Mouse (Mus musculus): ENCODE measurements around the gene Ppargc1a.

Ppargc1a gene

DNA sequence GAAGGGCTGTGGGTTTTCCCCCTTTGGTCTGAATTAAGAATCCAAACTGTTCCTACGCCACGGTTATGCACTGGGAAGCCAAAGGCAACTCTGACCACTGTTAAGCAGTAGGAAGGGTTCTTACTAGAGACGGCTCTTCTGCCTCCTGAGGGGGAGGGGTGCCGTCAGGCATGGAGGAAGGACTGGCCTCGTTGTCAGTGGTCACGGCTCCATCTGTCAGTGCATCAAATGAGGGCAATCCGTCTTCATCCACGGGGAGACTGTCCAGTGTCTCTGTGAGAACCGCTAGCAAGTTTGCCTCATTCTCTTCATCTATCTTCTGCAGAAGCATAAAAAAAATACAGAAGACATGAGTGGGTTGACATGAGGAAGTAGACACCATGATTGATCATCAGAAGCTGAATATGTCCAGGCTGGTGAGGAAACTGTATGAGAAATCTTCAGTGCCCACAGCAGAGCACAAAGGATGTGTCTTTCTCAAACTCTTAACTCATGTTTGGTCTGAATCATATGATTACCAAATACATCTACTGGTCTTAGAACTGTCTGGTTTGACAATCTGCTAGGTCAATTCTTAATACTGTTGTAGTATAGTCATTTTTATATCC lies 69.5 kb downstream of the Ppargc1a start:
- no peak for DNase-seq (ENCODE audit: low spot score in 2 of 2)

DNA sequence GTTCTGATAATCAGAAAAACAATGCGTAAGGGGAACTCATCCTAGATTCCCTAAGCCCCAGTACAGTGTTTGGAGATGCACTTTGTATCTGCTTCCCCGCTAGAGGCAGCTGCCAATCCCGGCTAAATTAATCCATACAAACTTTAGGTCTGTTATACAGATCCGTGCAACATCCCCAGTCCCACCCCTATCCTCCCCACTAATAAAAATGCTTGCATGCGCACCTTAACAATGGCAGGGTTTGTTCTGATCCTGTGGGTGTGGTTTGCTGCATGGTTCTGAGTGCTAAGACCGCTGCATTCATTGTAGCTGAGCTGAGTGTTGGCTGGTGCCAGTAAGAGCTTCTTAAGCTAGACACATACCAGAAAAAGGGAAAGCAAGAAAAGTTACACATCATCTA lies 72.1 kb downstream of the Ppargc1a start:
- no peak for DNase-seq (ENCODE audit: low spot score in 2 of 2)

DNA sequence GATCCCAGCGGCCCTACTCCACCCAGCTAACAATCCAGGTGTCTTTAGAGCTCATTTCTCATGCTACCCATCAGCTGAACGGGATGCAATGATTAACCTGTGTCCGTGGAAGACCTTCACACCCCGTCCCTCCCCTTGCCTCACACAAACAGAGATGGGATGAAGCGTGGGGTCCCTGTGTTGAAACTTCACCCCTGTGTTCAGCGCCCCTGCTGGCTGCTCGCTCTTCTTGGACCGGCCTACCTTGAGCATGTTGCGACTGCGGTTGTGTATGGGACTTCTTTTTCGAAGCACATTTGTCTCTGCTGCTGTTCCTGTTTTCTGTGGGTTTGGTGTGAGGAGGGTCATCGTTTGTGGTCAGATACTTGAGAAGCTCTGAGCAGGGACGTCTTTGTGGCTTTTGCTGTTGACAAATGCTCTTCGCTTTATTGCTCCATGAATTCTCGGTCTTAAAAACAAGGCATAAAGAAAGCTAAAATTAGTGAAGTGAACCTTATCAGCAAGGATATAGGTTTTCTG lies 73.1 kb downstream of the Ppargc1a start:
- DNase-seq (ENCODE audit: low spot score in 2 of 2), result no peak

DNA sequence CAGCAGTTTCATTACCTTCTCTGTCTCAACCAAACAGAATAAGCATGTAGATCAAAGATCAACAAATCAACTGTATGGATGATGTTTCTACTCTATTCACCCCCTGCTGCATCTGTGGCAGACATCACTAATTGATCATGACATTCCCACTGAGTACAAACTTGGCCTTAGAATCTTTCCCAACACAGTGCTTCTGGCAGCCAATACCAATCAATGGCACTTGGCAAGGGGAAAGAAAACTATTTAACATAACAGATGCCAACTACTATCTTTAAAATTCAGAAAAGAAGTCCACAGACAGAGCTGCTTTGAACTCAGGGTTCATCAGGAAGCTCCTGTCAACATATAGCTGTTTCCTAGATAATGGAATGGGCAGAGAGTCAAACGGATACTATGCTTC lies 83.8 kb downstream of the Ppargc1a start:
- no peak for DNase-seq (ENCODE audit: low spot score in 2 of 2)

DNA sequence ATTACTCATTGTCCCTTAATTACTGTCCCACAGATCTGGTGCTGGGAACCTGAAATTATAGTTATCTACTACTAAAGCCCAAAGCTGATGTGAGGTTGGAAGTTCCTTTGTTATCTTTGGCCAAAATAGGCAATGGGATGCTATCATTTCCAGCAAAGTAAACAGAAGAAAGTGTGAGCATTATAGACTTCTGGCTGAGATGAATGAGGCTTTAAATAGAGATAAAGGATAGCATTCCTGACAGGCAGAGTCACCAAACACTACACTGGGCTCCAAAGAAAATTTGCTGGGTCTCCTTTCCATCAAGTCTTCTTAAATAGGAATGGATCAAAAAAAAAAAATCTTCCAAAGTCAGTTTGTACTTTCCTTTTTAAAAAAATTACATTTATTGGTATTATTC lies 87.7 kb downstream of the Ppargc1a start:
- DNase-seq (ENCODE audit: low spot score in 2 of 2), result no peak

DNA sequence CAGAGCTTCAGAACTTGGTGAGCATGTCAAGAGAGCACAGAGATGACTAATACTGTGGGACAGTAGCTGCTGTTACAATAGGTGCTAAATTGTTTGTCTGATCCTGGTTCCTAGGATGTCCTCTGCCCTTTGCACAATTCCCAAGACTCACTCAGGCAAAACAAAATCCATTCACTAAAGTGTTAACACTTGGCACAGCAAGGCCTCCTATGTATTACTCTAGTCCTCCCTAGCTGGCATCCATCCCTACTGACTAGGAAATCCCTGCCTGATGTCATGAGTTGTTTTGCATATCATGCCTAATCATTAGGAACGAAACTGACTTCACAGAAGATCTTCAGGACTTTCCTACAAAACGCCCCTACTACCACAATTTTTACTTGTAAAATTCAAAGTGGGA lies 88.1 kb downstream of the Ppargc1a start:
- DNase-seq (ENCODE audit: low spot score in 2 of 2), result no peak

DNA sequence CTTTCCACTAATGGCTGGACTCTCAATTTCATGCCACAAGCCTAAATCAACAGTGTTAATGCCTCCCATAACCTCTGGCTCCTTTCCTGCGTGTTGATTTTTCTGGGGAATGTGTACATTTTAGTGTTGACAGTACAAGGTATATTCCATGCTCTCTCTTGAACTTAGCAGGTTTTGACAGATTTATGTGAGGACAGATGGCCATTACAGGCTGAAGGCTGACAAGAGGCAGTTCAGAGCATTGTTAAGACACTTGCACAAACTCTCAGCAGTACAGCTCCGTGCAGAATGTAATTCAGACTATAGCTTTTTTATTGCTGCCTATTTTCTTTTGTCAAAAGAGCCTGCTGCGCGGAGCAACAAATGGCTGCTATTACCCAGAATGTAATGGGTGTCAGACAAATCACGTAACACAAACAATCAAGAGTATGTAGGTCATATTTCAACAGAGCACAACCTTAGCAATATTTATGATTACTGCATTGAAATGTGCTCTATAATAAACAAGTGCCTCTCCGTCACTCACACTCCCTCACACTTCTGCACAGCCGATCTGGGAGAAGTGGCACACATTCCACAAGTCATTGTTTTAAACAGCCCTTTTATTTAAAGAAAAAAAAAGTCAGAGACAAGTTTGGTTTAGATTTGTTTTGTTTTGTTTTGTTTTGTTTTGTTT lies 89.1 kb downstream of the Ppargc1a start:
- no peak for DNase-seq (ENCODE audit: low spot score in 2 of 2)

DNA sequence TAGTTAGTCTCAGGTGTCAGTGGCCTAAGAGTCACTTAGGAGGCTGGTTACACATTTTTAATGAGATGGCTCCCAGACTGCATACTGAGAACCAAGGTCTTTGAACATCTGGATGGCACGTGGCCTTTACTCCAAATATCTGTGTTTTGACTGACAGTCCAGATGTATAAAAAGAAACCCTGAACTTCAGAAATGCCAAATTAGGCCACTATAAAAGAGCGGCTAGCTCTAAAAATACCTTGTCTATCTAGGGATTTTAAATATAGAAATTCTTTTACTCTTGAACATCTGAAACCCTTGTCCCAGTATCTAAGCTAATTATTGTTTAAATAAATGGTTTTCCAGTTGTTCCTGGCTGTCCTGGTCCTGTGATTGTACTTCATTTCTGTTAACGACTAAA lies 90.4 kb downstream of the Ppargc1a start:
- no peak for DNase-seq (ENCODE audit: low spot score in 2 of 2)

DNA sequence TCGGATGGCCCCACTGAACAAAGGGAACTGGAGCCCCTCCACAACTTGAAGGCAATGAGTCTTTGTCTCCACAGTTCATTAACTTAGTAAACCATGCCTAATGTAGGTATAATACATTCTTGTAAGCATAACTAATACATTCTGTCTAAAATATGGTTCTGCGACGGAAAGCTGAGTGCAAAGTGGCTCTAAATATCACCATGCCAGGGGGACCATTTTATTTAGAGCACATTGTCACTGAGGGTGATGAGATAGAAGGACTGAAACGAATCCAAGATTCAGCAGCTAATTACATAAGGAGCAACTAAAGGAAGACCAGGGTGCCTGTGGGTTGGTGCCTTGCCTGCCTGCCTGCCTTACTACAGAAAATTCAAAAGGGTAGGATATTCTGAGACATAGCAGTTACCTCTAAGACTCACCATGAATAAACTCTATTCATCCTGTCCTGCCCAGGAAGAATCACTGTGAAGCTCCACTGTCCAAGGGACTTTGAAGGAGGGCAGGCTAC lies 92.4 kb downstream of the Ppargc1a start:
- no peak for DNase-seq (ENCODE audit: low spot score in 2 of 2)

DNA sequence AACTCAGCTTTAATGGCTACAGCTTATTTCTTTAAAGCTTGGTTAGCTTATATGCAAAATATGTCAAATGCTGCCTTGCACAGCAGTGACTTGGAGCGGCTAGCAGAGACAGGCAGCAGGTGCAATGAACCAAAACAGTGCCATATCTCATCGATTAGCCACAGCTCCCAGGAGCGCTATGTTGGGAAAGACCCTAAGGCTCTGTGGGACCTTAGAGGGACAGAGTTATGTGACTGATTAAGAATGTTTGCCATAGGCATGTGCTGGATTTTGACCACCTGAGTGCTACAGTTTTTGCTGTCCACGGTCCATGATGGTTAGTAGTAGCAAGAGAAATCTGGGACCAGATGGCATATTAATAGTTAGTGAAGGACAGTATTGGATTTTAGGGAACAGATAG lies 95.9 kb downstream of the Ppargc1a start:
- no peak for DNase-seq (ENCODE audit: low spot score in 2 of 2)

DNA sequence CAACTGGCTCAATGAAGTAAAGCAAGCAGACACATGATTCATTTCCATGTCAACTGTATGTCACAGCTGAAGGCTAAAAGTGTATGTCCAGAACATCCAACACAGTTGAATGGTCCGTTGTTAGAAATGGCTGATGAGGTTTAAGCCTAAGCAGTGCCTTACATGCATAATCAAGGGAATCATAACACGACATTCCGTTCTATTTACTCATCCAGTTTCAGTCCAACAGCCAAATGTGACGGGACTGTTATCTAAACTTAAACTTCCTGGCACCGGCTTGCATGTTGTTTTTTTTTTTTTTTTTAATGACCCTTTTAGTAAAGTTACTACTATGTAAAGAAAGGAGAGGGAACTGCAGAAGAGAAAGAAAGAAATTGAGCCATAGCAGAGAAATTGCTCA lies 101.5 kb downstream of the Ppargc1a start:
- DNase-seq (ENCODE audit: low spot score in 2 of 2), result no peak

DNA sequence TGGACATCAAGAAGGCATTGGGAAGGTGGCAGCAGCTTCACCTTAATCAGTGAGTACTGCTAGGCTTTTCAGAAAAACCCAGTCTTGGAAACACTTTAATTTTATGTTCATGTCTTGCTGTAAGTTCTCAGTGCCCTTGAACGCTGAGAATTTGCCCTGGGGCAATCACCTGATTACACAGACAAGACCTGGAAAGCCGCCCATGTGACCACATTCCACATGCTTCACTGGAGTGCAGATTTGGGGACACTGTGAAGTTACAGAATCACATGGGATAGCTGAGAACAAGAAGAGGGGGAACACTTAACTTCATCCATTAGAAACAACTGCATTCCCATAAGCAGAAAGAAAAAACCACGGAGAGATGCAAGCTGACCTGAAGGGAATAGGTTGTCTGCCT lies 115.5 kb downstream of the Ppargc1a start:
- no peak for DNase-seq (ENCODE audit: low spot score in 2 of 2)

DNA sequence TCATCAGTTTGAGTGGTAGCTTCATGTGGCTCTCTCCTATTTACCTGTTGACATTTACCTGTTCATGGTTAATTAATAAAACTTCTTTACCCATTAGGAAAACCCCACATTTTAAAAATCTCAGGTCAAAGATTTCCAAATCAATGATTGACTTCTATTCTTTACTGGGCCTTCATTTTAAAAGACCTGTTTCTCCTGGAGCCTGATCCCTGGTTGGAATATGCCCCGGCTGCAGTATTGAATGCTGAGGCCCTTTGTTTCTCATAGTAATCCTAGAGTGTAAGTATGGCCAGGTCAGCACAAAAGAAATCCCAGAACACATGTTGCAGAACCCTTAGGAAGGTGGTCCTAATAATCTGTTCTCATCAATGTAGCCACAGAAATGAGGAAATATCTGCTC lies 119.9 kb downstream of the Ppargc1a start:
- DNase-seq (ENCODE audit: low spot score in 2 of 2), result no peak

DNA sequence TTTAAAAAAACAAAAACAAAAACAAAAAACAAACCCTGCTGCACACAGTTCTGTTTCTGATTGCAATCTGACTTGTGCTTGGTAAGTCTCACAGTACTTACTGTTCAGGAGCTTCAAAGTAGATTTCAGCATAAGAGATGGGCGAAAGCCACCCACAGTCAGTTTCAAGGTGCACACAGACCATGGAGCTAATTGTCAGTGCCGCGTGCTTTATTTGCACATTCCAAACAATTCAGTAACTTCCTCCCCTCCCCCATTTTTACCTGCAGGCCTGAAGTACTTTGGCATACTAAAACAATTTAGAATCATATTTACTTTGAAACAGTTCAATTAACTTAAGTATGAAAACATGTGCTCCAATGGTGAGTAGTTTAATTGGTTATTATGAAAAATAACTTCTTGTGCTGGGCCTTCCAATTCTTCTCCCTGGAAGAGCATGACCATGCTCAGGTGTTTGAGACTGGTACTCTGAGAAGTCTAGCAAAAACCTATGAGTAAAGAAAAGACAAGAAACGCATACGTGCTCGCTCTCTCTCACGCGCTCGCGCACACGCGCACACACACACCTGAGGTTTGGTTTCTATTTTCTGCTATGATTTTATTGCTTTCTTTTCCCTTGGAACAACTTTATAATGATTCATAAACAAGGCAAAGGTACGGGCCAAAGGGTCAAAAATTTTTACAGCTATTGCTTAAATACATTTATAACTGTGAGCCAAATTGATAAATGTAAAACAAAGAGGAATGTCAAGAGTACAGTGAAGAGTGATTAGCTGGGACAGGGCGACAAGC lies 121.0 kb downstream of the Ppargc1a start:
- DNase-seq (ENCODE audit: low spot score in 2 of 2), result no peak

DNA sequence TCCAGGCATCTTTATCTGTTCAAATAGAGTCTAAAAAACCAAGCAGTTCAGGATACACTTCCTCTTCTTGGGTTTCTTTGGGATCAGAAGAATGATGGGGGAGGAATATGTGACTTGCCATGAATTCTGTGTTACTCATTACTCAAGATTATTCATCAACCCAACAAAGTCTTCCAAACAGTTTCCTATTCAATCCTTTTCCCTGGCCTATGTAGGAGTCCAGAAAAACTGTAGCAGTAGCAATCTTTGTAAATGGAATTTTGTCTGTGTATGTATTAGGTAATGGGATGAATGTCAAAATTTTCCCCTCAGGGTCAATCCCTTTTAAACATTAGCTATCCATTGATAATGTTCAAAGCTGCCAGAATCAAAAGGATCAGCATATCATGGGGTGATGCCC lies 121.8 kb downstream of the Ppargc1a start:
- no peak for DNase-seq (ENCODE audit: low spot score in 2 of 2)

DNA sequence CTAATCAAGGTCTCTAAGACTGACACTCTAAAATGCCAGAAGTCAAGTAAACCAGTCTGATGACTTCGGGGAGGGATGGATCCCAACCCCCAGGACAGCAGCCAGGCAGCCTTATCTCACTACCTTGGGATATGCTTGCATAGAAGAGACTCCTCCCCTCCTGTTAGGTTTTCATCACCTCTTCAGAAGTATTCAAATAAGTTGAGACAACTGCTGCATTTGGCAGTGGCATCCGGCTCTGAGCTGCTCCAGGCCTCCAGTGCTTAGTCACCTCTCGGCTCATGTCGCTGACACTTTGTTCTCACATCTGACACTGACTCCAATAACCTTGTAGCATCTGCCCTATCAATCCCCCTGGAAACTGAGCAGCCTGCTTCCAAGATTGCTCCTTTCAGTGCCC lies 127.8 kb downstream of the Ppargc1a start:
- no peak for DNase-seq (ENCODE audit: low spot score in 2 of 2)

DNA sequence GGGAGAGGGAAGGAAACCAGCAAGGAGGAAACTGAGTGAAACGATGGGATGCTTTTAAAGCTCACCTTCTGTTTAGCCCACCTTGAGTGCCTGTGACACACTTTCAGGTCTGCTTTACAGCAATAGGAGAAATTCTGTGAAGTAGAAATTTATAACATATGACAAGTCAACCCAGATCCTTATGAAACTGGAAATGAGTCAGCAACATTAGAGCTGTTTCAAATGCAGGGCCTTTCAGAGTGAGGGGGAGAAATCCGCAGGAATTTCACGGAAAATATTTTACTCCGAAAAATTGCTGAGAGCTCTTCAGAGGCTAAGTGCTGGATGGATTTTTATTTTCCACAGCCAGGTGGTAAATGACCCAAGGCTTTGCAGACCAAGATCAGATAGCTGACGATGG lies 133.6 kb downstream of the Ppargc1a start:
- peak in 1 of 2 experiments; percentile 2 for DNase-seq (ENCODE audit: low spot score in 2 of 2)

DNA sequence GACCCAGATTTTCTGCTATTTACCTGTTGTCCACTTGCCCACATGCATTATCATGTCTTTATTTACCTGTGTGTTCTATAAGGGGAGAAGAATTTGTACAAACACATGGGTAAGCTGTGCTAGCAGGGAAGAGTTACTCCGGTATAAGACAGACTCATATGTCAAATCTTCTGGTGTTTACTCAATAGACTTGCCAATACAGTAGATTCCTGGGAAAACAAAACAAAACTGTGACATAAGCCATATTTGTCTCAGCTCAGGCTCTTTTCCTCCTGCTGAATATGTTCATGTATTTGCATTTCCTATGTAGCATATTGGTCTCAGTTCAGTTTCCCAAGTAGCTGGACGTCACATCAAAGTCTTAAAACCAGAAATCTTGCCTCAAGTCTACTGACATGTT lies 135.0 kb downstream of the Ppargc1a start:
- DNase-seq (ENCODE audit: low spot score in 2 of 2), result no peak

DNA sequence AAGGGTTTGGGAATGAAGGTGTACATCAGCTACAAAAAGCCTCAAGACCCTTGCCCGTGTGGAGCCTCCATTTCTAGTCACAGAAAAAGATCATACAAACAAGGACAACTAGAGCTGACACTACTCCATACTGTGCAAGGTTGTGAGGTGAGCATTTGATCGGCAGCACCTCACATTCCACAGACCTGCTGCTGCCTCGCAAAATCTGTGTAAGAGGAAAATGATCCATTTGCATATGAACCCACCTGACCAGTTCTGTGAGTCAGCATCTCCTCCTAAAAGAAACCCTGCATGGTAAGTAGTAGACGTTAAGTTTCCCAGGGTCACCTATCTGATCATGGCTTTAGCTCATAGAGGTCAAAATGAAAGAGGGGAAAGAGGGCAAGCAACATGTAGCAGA lies 135.5 kb downstream of the Ppargc1a start:
- DNase-seq (ENCODE audit: low spot score in 2 of 2), result no peak

DNA sequence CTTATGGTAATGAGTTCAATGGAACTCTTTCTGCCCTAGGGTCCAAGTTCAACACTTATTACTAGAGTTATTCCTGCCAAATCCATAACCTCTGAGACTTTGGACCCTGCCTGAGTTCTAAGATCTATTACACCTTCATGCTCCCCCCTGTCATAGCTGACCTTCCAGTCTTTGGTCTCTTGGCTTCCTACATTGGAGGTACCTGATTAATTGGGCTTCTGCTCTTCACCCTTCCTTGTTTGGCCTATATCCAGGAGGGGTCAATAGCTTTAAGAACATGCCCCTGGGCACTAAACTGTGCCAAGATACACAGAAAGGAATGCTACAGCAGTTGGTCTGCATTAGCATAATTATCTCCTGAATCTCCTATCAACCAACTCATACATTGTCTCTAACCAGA lies 141.1 kb downstream of the Ppargc1a start:
- DNase-seq (ENCODE audit: low spot score in 2 of 2), result no peak

DNA sequence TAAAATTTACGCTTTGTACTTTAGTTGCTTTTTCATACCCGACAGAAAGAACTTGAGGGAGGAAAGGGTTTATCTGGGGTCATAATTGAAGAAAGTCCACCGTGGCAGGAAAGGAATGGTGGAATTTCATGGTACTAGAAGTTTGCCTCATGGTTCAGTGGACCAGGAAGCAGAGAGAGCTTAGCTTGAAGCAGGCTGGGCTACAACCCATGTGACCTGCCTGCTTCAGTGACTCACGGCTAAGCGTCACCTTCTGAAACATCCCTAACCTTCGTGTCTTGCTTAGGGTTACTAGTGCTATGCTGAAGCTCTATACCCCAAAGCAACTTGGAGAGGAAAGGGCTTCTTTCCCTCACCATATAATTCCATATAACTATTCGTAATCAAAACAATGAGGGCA lies 151.1 kb downstream of the Ppargc1a start:
- DNase-seq (ENCODE audit: low spot score in 2 of 2), result no peak

DNA sequence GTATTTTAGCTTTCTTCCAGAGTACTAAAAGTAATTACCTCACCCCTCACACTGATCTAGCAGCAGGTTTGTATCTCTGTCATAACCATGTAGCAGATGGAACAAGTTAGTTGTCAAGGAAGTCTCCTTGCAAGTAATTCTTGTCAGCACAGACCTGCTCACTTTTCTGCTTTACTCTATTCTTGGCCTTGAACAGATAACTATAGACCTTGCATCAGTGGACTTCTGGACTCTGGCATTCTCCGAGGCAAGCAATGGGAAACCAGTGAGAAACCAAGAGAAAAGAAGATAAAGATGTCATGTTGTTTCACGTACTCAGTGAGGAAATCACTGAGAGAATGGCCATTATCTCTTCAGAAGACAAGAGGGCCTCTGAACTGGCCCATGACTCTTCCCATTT lies 152.1 kb downstream of the Ppargc1a start:
- DNase-seq (ENCODE audit: low spot score in 2 of 2), result no peak

Measured in left cerebral cortex, adult 9 months (tissue).